Mouse (Mus musculus): Measurements from ENCODE around the gene Olfr281. TPM values are rescaled to one million over a fixed set of nuclear protein-coding genes. Genes with fewer than 3 reads are reported as not detected.

Gene Olfr281
- polyA plus RNA-seq, 1 experiment from 2014 or later, result not detected

DNA sequence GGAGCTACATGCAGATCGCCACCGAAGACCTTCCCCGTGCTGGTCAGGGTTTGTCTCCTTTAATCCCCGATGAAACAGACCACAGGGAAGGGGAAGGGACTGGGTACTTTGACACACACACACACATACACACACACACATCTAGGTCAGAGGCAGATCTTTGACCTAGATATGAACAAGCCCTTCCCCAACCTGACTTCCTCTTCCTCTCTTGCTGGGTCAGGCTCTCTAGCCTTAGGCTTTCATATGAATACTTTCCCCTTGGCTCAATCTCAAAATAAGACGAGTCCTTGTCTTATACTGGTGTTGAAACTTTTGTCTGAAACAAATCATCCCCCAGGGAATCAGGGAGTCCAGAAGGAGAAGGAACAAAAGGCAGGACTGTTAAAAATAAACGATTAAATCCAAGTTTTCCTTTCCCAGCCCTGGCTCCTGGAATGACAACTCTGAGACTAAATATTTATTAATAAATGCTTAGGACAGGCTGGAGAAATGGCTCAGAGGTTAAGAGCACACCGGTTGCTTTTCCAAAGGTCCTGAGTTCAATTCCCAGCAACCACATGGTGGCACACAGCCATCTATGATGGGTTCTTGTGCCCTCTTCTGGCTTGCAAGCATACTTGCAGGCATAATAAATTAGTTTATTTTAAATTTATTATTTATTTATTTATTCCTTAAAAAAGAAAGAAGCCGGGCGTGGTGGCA is 54.0 kb downstream of the Olfr281 start:
- Histone ChIP-seq H3K27me3 (ENCODE audit: control insufficient read depth, insufficient read depth, low read length) (no peaks in the 10 kb centered on the region), H3K36me3 (replicated peaks; ENCODE audit: control insufficient read depth, insufficient read depth) (no peaks in the 10 kb centered on the region), H3K4me1 (replicated peaks; ENCODE audit: control insufficient read depth, insufficient read depth, low read length) (peaks cover 9% of the 10 kb centered on the region), H3K9me3 (ENCODE audit: control insufficient read depth, low read length) (no peaks in the 10 kb centered on the region), H3K4me2 (replicated peaks) (no peak overlapping the region), H3K27ac (no peak overlapping the region), H3K4me3 (replicated peaks; ENCODE audit: low read length) (no peak overlapping the region), H3K9ac (no peak overlapping the region)
- DNase-seq (ENCODE audit: low spot score) (no peak), ATAC-seq (ENCODE audit: low FRiP score) (no peak)
- WGBS, result 82% methylated on average over 9 of the region's 9 CpGs

DNA sequence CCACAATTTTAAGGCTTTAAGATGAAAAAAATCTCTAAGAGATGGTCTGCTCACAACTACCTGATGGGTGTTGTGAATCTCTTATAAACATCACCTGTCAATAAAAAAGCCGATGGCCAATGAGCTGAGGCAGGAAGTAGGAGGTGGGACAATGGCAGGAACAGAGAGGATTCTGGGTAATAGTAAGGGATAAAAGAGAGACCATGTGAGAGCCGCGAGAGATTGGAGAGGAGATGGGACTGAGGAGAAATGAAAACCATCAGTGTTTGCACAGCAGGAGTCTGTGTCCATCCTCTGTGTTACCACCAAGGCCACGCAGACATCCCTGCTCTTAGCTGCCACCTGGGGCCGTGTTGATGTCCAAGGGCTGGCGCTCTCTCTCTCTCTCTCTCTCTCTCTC is 54.9 kb downstream of the Olfr281 start:
- Histone ChIP-seq H3K27me3 (ENCODE audit: control insufficient read depth, insufficient read depth, low read length) (no peaks in the 10 kb centered on the region), H3K4me3 (replicated peaks; ENCODE audit: low read length) (no peak overlapping the region), H3K27ac (no peak overlapping the region), H3K9ac (no peak overlapping the region), H3K36me3 (replicated peaks; ENCODE audit: control insufficient read depth, insufficient read depth) (no peaks in the 10 kb centered on the region), H3K4me2 (replicated peaks) (no peak overlapping the region), H3K4me1 (replicated peaks; ENCODE audit: control insufficient read depth, insufficient read depth, low read length) (peaks cover 11% of the 10 kb centered on the region), H3K9me3 (ENCODE audit: control insufficient read depth, low read length) (no peaks in the 10 kb centered on the region)
- ATAC-seq (ENCODE audit: low FRiP score), result no peak
- WGBS, result 84% methylated on average over 6 of the region's 6 CpGs
- DNase-seq (ENCODE audit: low spot score), result no peak

DNA sequence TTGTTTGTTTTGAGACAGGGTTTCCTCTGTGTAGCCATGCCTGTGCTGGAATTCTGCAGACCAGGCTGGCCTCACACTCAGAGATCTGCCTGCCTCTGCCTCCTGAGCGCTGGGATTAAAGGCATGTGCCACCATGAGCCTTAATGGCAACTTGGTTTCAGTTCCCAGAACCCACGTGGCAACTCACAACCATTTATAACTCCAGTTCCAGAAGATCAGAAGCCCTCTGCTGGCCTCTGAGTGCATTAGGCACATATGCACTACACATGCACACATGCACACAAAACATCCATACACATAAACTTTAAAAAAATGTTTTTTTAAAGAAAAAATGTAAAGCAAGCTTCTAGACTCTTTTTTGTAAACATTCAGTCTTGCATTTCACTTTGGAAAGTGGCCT is 57.0 kb downstream of the Olfr281 start:
- ATAC-seq (ENCODE audit: low FRiP score) (no peak), DNase-seq (ENCODE audit: low spot score) (no peak)
- no peak overlapping the region for H3K9ac ChIP-seq
- WGBS, result 77% methylated on average over 2 of the region's 2 CpGs
- H3K36me3 ChIP-seq (replicated peaks; ENCODE audit: control insufficient read depth, insufficient read depth), result no peaks in the 10 kb centered on the region
- no peak overlapping the region for H3K4me3 ChIP-seq (replicated peaks; ENCODE audit: low read length)
- H3K27me3 ChIP-seq (ENCODE audit: control insufficient read depth, insufficient read depth, low read length), result no peaks in the 10 kb centered on the region
- H3K4me1 ChIP-seq (replicated peaks; ENCODE audit: control insufficient read depth, insufficient read depth, low read length), result peaks cover 11% of the 10 kb centered on the region
- no peak overlapping the region for H3K27ac ChIP-seq
- no peaks in the 10 kb centered on the region for H3K9me3 ChIP-seq (ENCODE audit: control insufficient read depth, low read length)
- no peak overlapping the region for H3K4me2 ChIP-seq (replicated peaks)

Other genes starting within 250 kb of the Olfr281 start
- not detected in 2 replicates for gene Gm44579, start 231.6 kb upstream of the Olfr281 start, polyA plus RNA-seq (2014; fragmentation: Nextera tagmentation; extraction: Ambion mirVana)
- gene Olfr287, start 231.5 kb upstream of the Olfr281 start, polyA plus RNA-seq (2014; fragmentation: Nextera tagmentation; extraction: Ambion mirVana), result 0.17 TPM in 1 of 2 replicates, not detected in the other
- not detected in 2 replicates for gene Olfr286, start 218.1 kb upstream of the Olfr281 start, polyA plus RNA-seq (2014; fragmentation: Nextera tagmentation; extraction: Ambion mirVana)
- not detected in 2 replicates for gene H1fnt, start 195.3 kb upstream of the Olfr281 start, polyA plus RNA-seq (2014; fragmentation: Nextera tagmentation; extraction: Ambion mirVana)
- 12.2 and 14.5 TPM in 2 replicates for gene Zfp641, start 156.4 kb upstream of the Olfr281 start, polyA plus RNA-seq (2014; fragmentation: Nextera tagmentation; extraction: Ambion mirVana)
- not detected in 2 replicates for gene Olfr285, start 135.2 kb upstream of the Olfr281 start, polyA plus RNA-seq (2014; fragmentation: Nextera tagmentation; extraction: Ambion mirVana)
- gene Olfr284, start 111.6 kb upstream of the Olfr281 start, polyA plus RNA-seq (2014; fragmentation: Nextera tagmentation; extraction: Ambion mirVana), result not detected in 2 replicates
- gene Olfr283, start 71.6 kb upstream of the Olfr281 start, polyA plus RNA-seq (2014; fragmentation: Nextera tagmentation; extraction: Ambion mirVana), result not detected in 2 replicates
- gene Olfr282, start 21.4 kb upstream of the Olfr281 start, polyA plus RNA-seq (2014; fragmentation: Nextera tagmentation; extraction: Ambion mirVana), result not detected in 2 replicates
- not detected in 2 replicates for gene OR5BS1P, start 17.3 kb downstream of the Olfr281 start, polyA plus RNA-seq (2014; fragmentation: Nextera tagmentation; extraction: Ambion mirVana)
- gene Lalba, start 30.1 kb downstream of the Olfr281 start, polyA plus RNA-seq (2014; fragmentation: Nextera tagmentation; extraction: Ambion mirVana), result not detected in 2 replicates
- gene Olfr279, start 39.8 kb downstream of the Olfr281 start, polyA plus RNA-seq (2014; fragmentation: Nextera tagmentation; extraction: Ambion mirVana), result not detected in 2 replicates
- 99.5 and 100 TPM in 2 replicates for gene Kansl2, start 81.7 kb downstream of the Olfr281 start, polyA plus RNA-seq (2014; fragmentation: Nextera tagmentation; extraction: Ambion mirVana)
- 59.8 and 65.1 TPM in 2 replicates for gene Ccnt1, start 118.3 kb downstream of the Olfr281 start, polyA plus RNA-seq (2014; fragmentation: Nextera tagmentation; extraction: Ambion mirVana)
- not detected in 2 replicates for gene 4930415O20Rik, start 118.4 kb downstream of the Olfr281 start, polyA plus RNA-seq (2014; fragmentation: Nextera tagmentation; extraction: Ambion mirVana)
- 8.4 and 11.0 TPM in 2 replicates for gene Adcy6, start 157.5 kb downstream of the Olfr281 start, polyA plus RNA-seq (2014; fragmentation: Nextera tagmentation; extraction: Ambion mirVana)
- 98.3 and 101 TPM in 2 replicates for gene Cacnb3, start 178.3 kb downstream of the Olfr281 start, polyA plus RNA-seq (2014; fragmentation: Nextera tagmentation; extraction: Ambion mirVana)
- 22.5 and 24.2 TPM in 2 replicates for gene Ddx23, start 210.3 kb downstream of the Olfr281 start, polyA plus RNA-seq (2014; fragmentation: Nextera tagmentation; extraction: Ambion mirVana)
- gene Rnd1, start 224.9 kb downstream of the Olfr281 start, polyA plus RNA-seq (2014; fragmentation: Nextera tagmentation; extraction: Ambion mirVana), result 6.0 and 6.1 TPM in 2 replicates

Measured in hindbrain, embryonic 14.5 days (tissue).